Mouse (Mus musculus): ENCODE measurements around the gene Vipas39.
"Not testable (repeated sequence)": the region's sequence is repeated elsewhere in the genome, so short reads cannot be mapped to it uniquely, and the experiment has no call there.

The Vipas39 gene

DNA sequence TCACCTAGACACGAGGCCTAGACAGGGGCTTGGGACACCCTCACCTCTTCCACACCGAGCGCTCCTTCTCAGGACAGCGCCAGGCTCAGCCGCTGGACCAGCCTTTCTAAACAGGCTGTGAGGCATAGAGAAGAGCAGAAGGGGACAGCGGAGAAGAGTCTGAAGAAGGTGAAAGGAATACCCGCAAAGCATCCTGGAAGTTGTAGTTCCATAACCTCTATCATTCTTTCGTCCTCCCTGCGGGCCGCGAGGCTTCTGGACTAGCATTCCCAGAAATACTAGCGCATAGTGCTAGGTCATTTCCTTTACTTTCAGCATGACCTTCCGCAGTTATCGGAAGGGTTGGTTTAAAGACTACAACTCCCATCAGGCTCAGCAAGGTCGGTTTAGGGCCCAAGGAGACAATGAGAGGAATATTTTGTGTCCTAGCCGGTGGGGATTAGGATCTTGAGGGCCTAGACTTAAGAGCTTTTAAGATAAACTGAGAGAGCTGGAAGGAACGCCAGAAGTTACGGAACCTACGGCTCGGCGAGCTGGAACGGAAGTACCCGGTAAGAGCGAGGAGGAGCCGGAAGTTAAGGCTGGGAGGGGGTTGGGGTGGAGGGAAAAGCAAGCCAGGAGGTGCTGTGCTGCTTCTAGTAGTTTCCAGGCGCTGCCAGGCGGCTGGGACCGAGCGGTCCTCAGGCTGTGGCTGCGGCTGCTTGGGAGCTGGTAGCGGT, at the start of gene Vipas39, which contains the start of gene Ahsa1:
Vipas39 (minus strand) TSS at position 149 of the 719 bp plus-strand sequence.
Ahsa1 (plus strand) TSS at position 372 of the 719 bp plus-strand sequence.
- DNase-seq (ENCODE audit: inconsistent ontology term) = peak; percentile 96

DNA sequence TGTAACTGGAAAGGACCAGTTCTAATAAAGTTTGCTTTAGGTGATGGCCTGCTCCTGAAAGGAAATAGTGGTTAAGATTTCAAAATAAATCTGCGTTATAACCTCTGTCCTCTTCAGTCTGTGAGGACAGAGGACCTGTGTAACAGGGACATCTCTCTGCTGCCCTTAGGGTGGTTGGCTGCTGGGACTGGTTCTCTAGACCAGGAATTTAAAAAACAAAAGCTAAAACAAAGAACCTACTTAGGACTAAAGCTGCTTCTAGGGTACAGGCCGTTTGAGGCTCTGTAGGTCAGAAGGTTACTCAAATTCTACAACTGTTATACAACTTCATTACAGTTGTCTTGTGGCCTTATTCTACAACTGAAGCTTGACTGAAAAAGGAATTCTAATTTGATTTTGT, 47.0 kb upstream of the Vipas39 start:
- DNase-seq (ENCODE audit: inconsistent ontology term) = no peak

DNA sequence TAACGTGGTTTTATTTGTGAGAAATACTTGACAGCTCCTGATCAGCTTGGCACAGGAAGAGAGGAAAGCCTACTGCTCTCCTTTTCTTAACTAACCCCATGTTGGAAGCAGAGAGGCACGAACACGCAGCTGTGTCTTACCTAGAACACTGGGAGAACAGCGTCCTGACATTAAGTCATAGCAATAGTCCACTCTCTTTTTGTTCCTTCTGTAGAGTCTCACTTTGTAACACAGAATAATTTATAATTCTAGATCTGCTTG, 40.5 kb upstream of the Vipas39 start:
- DNase-seq (ENCODE audit: inconsistent ontology term) = not testable (repeated sequence)

DNA sequence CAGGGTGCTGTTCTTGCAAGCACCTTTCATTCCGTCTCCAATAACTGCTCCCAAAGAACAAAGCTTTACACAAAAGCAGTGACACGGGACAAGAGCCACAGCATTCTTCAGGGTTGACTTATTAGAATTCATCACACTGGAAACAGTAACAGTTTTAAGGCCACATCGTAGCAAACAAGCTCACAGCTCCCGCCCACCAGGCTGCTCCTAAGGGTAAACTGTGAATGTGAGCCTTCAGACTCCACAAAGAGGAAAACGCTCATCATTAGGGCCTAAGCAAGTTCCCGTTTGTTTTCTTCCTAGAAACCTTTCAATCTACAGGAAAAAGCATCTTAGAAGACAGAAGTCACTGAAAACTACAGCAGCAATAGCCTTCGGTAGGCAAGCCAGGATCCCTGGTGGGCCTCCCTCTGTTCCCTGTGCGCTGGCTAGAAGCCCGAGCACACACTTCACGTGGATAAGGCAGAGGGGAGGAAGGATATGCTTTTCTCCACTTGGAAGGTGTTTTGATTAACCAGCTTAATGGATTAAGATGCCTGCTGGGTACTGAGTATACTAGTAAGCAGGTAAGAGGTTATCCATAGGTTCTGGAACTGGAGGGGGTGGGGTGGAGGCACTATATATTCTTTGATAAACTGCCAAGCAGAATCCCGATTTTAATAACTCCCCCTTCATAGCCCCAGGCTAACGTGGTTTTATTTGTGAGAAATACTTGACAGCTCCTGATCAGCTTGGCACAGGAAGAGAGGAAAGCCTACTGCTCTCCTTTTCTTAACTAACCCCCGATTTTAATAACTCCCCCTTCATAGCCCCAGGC, 39.9 kb upstream of the Vipas39 start:
- peak; percentile 11 for DNase-seq (ENCODE audit: inconsistent ontology term)

DNA sequence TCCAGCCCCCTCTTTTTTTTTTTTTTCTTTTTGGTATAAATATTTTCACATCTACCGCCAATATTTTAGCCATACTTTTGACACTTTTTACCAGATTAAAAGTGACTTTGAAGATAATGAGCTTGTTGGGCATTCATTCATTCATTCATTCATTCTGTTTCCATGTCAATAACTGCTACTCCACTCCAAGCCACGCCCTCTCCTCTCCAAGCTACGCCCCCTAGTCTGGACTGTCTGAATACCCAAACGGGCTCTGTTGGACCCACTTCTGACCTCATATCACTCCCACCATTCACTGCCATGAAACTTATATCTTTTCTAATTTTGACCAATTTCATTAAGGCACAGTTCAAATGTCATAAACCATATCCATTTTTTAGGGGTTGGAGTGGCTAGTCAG, 35.1 kb upstream of the Vipas39 start:
- DNase-seq (ENCODE audit: inconsistent ontology term) = no peak

DNA sequence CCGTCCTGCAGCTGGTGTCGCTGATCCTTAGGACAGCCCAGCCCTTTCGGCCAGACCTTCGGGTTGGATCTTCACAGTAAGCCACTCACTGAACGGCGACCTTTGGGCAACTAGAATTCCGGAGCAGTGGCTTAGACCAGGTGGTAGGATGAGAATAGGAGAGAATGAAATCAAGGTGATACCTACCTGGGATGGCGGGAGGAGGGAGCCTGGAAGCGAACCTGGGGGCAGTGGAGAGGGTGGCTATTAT, 34.3 kb upstream of the Vipas39 start:
- DNase-seq (ENCODE audit: inconsistent ontology term) = no peak

DNA sequence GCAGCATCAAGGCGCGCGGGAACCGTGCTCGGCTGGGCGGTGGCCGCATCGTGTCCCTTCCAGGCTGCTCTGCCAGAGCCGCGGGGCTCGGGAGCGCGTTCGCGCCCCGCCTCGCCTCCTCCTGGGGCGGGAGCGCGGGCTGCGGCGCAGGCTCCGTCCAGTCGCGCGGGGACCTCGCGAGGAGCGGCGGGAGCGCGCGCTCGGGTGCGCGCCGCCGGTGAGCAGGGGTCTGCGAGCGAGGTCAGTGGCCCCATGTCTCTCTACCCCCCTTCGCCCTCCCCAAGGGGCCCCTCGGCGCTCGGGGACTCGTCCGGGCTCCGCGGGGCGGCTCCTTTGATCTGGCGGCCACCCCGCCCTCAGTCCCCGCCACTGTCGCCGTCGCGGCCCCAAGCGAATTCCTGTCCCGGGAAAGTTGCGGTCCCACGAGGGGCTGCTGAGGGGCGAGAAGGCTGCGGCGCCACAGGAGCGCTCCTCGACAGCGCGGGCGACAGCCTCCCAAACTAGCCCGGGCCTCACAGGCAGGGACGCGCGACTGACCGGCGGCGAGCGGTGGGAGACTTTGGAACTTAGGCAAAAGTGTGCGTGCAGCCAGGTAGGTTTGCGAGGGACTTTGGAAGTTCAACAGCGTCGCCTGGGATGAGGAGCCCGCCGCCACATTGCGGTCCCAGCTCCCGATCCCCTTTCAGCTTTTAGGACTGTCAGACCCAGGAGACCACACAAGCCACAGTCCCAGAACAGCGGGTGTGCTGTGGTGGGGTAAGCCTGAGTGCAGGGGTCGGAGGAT, 33.8 kb upstream of the Vipas39 start, which contains the start of gene Ism2:
Ism2 (minus strand) TSS at position 49 of the 784 bp plus-strand sequence.
- peak; percentile 65 for DNase-seq (ENCODE audit: inconsistent ontology term)

DNA sequence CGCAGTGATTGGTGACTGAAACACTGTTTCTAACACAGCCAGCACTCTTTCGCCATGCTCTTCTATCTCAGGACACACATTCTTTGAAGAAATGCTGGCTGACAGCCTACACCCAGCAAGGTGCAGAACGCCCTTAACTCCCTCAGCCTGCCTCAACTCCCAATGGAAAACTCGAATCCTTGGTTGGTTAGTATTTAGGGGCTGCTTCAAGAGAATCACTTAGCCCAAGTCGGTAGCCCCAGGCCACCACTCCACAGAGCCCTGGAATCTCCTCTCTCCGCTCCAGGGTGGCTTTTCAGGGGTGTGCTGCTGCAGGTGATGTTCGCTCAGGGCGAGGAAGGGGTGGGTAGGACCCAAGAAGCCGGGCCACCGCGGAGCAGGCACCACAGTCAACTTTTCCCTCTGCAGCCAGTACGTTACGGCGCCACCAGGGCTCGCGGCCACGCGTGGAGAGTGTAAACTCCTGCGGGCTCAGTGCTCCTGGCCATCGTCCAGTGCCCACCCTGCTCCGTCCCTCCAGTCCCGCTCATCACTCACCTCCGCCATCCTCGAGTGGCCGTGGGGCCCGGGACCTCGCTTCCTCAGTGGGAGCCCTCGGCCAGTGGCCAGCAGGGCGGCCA, 33.1 kb upstream of the Vipas39 start:
- no peak for DNase-seq (ENCODE audit: inconsistent ontology term)

DNA sequence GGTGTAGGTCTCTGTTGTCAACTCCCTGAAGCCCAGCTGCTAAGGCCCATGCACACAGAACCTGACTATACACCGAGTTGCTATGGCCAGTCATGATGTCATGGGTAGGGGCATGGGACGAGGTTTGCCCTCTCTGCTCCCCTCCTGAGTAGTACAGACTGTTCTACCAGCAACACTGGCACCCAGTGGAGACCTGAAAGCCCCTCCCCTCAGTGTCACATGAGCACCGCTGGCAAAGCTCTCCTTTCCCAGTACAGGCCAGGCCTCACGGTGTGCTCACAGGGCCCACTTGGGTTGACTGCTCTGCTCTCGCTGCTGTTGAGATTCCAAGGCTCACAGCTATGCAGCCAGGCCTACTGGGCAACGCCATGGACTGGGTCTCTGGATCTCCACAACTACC, 27.9 kb upstream of the Vipas39 start:
- DNase-seq (ENCODE audit: inconsistent ontology term) = no peak

DNA sequence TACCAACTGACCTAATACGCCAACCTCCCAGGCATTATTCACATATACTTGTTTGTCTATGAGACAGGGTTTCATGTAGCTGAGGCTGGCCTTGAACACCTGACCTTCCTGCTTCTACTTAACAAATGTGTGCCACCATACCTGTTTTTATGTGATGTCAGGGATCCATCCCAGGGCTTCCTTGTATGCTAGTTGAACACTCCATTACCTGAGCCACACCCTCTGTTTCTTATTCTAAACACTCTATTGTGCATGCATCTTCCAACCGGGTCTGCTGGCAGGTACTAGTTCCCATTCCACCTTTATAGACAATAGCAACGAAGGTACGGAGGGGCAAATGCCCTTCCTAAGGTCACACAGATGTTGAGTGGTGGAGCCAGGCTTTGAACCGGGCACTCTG, 23.0 kb upstream of the Vipas39 start:
- no peak for DNase-seq (ENCODE audit: inconsistent ontology term)

DNA sequence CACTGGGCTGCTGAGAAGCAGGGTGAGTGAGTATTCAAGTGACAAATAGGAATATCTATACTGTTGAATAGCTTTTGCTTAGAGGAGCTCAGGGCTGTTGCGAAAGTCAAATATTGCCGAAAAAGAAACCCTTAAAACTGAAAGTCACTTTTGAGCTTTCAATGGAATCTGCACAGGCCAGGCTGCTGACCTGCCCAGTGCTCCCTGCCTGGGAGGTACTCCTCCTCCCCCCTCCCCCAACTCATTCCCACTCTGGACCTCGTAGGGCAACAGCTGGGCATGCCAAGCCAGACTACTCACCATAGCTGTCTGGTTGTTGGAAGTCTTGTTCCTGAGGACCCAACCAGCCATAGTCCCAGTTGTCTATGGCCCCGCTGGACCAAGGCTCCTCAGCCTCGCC, 18.7 kb upstream of the Vipas39 start:
- no peak for DNase-seq (ENCODE audit: inconsistent ontology term)

DNA sequence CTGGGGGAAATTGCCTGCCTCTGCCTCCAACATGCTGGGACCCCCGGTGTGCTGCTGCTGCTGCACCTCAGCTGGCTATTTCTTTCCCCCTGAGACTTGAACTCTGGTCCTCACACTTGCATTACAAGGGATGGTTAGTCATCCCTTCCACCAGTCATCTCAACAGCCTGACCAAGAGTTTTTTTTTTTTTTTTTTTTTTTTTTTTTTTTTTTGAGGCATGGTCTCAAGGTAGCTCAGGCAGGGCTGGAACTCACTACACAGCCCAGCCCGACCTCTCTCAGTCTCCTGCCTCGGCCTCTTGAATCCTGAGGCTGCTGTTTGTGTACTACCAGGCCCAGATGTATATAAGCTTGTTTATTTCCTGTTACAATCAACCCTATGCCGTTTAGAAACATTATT, 18.2 kb upstream of the Vipas39 start:
- DNase-seq (ENCODE audit: inconsistent ontology term) = no peak

DNA sequence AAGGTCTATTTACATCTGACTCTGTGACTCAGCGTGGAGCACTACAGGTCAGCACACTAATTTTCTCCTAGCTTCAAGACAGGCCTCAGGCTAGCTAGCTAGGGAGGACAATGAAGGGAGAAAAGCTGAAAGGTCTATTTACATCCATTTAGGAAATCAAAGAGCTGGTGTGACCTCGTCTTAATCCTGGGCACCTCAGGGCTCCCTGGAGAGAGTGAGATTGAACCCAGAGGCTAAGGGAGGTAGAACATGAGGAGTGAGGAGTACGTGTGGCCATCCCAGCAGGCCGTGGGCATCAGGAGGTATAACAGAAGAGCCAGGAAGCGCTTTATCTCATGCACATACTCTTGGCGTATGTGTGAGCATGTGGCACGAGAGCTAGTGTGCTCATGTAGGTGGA, 17.6 kb upstream of the Vipas39 start:
- no peak for DNase-seq (ENCODE audit: inconsistent ontology term)

DNA sequence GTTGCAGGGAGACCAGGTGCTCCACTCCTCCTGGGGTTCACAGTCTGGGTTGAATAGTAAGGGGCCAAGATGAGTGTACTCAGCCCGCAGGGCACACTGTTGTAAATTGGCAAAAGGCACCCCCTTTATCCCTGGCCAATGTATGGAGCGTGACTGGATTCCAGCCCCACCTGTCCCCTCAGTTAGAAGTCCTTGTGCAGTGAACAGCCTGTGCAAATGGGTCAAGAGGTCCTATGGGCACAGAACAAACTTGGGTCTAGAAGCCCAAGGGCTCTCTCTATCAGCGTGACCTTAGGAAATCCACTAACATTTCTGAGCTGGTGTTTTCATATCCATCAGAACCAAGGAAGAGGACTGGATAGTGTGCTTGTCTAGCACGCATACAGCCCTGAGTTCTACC, 16.7 kb upstream of the Vipas39 start:
- no peak for DNase-seq (ENCODE audit: inconsistent ontology term)

DNA sequence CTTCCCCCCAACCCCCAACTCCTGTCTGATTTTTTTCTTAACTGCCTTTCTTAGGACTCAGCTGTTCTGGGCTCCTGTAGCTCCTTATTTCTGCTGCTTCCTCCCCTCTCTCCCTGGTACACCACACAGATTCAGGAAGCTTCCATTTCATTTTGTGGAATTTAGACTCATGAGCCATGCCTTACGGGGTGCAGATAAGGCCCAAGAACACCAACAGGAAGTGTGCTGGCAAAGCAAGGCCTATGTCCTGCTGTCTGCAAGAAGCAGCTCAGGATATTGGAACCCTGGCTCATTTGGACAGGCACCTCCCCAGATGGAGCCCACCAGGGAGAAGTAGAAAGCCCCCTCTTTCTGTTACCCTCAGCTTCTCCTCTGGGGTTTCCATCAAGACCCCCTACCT, 15.7 kb upstream of the Vipas39 start:
- no peak for DNase-seq (ENCODE audit: inconsistent ontology term)

DNA sequence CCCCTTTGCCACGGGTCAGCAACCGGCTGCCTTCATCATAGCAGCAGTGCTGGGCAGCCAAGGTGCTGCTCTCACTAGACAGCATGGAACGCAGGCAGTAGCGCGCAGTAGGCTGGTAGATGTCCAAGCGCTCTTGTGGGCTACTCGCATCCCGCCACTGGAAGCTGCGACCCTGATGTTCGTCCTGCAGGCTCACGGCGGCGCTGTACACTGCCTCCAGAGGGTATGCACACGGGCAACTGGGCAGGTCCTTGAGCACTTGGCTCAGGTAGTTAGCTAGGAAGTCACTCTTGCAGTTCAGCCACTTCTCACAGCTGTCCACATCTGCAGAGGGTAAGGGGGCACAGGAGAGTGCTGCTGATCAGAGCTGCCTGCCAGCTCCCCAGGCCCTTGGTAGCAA, 13.8 kb upstream of the Vipas39 start:
- DNase-seq (ENCODE audit: inconsistent ontology term) = no peak

DNA sequence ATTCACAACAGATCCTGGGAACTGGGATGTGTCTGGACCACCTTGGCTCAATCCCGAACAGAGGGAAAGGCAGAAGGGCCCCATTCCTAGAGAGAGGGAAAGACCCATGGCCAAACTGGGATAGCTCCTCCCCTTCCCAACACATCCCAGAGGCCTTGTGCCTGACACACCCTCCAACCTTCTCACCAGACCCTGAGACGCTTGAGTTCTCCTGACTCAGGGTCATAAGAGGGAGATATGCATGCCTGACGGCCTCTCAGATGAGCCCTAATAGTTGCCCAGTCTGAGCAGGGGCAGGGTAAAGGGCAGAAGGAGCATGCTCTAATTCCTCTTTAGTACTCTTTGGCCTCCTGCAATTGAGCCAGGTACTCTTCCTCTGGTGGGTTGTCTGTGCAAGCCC, 13.3 kb upstream of the Vipas39 start:
- DNase-seq (ENCODE audit: inconsistent ontology term) = no peak

DNA sequence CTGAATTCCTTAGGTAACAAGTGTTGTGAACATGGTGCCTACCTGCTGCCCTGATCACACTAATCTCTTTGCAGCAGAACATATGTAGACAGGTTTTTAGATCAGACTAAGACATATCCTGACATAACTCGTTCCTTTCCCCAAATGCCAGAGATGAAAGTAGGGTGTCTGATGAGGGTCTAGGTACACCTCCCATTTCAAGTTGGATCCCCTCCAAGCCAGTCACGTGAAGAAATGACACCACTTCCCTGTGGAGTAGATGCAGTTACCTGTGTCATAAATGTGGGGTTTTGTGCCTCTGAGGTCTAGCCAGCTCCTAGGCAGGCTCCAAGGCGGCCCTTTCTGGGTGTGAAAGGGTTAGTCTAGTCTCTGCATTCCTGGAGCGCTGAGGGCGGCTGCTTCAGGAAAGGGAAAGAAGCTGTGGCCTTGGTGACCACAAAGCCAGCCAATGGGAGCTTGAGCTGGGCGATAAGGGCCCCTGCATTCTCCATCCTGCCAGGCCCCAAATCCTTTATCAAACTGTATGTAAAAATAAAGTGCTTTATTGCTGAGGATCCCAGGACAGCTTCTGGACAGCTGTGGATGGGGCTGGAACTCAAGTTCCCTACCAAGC, 12.2 kb upstream of the Vipas39 start:
- no peak for DNase-seq (ENCODE audit: inconsistent ontology term)

DNA sequence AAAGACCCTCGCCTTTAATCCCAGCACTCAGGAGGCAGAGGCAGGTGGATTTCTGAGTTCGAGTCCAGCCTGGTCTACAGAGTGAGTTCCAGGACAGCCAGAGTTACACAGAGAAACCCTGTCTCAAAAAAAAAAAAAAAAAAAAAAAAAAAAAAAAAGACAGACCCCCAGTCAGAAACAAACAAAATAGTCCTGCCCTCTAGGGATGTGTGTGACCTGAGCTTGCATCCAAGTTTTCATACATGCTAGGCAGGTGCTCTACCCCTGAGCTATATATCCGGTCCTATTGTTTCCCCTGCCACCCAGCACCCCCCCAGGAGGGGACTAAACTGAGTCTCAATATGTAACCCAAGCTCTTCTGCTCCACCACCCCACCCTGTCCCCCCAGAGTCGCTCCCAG, 11.2 kb upstream of the Vipas39 start:
- DNase-seq (ENCODE audit: inconsistent ontology term) = not testable (repeated sequence)

DNA sequence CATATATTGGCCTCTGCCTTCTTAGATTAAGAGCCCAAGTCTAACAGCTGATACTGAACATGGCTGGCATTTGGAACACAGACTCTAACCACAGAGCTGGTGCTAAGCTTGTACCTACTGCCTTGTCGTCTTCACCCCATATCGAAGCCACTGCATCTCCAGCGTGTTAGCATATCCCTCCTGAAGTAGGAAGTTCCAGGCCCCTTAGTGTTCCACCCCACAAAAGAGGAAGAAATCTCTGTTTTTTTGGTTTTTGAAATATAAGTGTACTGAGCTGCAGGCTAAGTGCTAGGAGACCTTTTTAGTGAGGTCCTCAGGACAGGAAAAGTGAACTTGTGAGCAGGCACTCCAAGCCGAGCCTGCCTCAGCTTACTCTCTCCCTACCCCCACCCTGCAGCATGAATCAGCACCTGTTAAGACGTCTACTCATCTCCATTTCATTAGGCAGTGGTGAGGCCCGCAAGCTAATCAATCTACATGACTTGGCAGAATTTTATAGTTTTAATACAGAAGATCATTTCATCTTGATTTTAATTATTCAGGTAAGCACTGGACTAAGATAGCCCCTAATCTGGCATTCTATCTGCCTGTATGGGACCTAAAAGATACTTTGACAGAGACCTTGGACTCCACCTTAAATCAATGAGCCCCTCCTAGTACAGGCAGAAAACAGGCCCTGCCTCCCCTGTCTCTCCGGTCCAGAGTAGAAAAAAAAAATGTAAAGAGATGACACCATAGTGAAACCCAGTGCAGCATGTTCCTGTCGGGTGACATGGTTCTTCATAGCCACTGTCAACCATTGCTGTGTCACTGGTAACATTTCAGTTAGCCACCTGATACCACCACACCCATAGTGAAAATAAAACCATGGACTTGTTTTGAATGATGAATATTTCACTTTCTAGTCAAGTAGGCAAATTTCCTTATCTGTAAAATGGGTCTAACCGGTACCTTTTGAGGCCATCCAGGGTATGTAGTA, 9.1 kb upstream of the Vipas39 start:
- DNase-seq (ENCODE audit: inconsistent ontology term) = no peak

DNA sequence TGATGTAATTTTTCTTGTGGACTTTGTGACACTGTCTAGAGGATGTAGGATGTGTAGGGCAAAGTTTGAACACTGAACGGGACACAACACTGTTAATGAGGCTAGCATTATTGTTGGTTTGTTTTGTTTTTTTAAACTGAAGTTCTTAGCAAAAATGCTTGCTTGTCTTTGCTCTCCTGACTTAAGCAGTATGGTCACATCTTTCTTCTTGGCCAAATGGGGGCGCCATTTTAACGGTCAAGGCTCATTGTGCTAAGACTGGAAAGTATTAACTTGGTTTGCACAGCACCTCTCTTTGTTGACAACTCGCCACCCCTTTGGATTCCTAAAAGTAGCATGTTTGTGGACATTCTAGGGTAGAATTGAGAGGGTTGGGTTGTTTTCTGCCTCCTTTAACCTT, 1.6 kb upstream of the Vipas39 start:
- peak; percentile 44 for DNase-seq (ENCODE audit: inconsistent ontology term)
